10 mouse cellular contexts compared by ENCODE assay signal in the genomic region with DNA sequence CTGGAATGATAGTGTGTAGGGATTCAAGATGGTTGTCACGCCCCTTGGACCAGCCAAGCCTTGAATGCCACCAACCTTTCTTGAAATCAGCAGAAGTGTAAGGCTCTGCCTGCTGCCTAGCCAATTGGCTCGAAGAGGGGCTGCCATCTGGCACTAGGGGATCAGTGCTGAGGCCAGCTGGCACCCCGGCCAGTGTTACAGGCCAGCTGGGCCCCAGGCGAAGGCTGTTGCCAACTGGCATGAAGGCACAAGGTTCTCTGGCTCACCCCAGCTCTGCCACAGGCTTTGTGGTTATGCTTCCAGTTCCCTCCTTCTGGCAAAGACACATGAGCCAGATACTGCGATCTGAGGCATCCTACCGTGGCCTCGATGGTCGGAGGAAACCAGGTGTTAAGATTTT. TPM values are rescaled to one million over a fixed set of nuclear protein-coding genes. Genes with fewer than 3 reads are reported as not detected.
DNase-seq lines count a peak whose midpoint lies in the region; ATAC-seq lines count a peak whose summit lies in the region.
"Had no signal": no experiment of that assay in that cellular context is flagged by ENCODE, and none has a peak within 500 bp of the region (broad histone marks: within the 10 kb centered on the region; RNA-seq: fewer than 3 reads in every experiment).

No protein-coding gene starts in this region.

- H3K4me3 ChIP-seq in forebrain, embryonic 14.5 days (ENCODE audit: low read depth, low read length), result no peak overlapping the region
- H3K4me3 ChIP-seq in forebrain, embryonic 12.5 days (replicated peaks), result no peak overlapping the region
- no peak overlapping the region for H3K4me3 ChIP-seq in neural tube, embryonic 15.5 days (replicated peaks)

- peak; percentile 91 for ATAC-seq in forebrain, embryonic 14.5 days
- ATAC-seq in forebrain, embryonic 12.5 days (ENCODE audit: low FRiP score), result no peak
- peak; percentile 77 for ATAC-seq in frontal cortex, adult (ENCODE audit: low TSS enrichment)
- peak; percentile 82 for ATAC-seq in neural tube, embryonic 15.5 days (ENCODE audit: low FRiP score)
- no peak for ATAC-seq in megakaryocyte progenitor cell, adult 5-6 weeks (replicated peaks; ENCODE audit: poor library complexity)

- peaks cover 2% of the 10 kb centered on the region; the same call in 1 of the 2 replicates for H3K4me1 ChIP-seq in forebrain, embryonic 14.5 days (ENCODE audit: control insufficient read depth, insufficient read depth, low read length)
- peaks cover 7% of the 10 kb centered on the region; the same call in 1 of the 2 replicates for H3K4me1 ChIP-seq in forebrain, embryonic 12.5 days
- peaks cover 8% of the 10 kb centered on the region; the same call in 1 of the 2 replicates for H3K4me1 ChIP-seq in neural tube, embryonic 15.5 days

- 0 out of 2 replicates have a peak, but pooled peaks cover 6% of the 10 kb centered on the region for H3K27me3 ChIP-seq in forebrain, embryonic 14.5 days (replicated peaks; ENCODE audit: control insufficient read depth, insufficient read depth, low read length)
- H3K27me3 ChIP-seq in forebrain, embryonic 12.5 days, result peaks cover 31% of the 10 kb centered on the region
- H3K27me3 ChIP-seq in neural tube, embryonic 15.5 days (replicated peaks), result no peaks in the 10 kb centered on the region; the same call in 1 of the 2 replicates

- H3K27ac ChIP-seq in forebrain, embryonic 14.5 days (ENCODE audit: low read depth, low read length), result peak overlapping the region; percentile 46; the same call in 1 of the 2 replicates
- no peak overlapping the region for H3K27ac ChIP-seq in forebrain, embryonic 12.5 days
- 0 out of 2 replicates have a peak overlapping the region, but pooled peaks have one; percentile 24 for H3K27ac ChIP-seq in neural tube, embryonic 15.5 days (replicated peaks)

- no peaks in the 10 kb centered on the region for H3K9me3 ChIP-seq in forebrain, embryonic 14.5 days (replicated peaks; ENCODE audit: control insufficient read depth, low read length)
- H3K9me3 ChIP-seq in forebrain, embryonic 12.5 days, result no peaks in the 10 kb centered on the region
- no peaks in the 10 kb centered on the region for H3K9me3 ChIP-seq in neural tube, embryonic 15.5 days (replicated peaks)

- H3K4me2 ChIP-seq in forebrain, embryonic 14.5 days (ENCODE audit: low read length), result no peak overlapping the region
- H3K4me2 ChIP-seq in forebrain, embryonic 12.5 days, result no peak overlapping the region
- H3K4me2 ChIP-seq in neural tube, embryonic 15.5 days, result no peak overlapping the region

- no peaks in the 10 kb centered on the region for H3K36me3 ChIP-seq in forebrain, embryonic 14.5 days (ENCODE audit: control insufficient read depth, insufficient read depth, low read length)
- no peaks in the 10 kb centered on the region for H3K36me3 ChIP-seq in forebrain, embryonic 12.5 days (replicated peaks)
- no peaks in the 10 kb centered on the region for H3K36me3 ChIP-seq in neural tube, embryonic 15.5 days

- H3K9ac ChIP-seq in forebrain, embryonic 14.5 days (ENCODE audit: low read length), result no peak overlapping the region
- no peak overlapping the region for H3K9ac ChIP-seq in forebrain, embryonic 12.5 days
- H3K9ac ChIP-seq in neural tube, embryonic 15.5 days (replicated peaks), result no peak overlapping the region

- DNase-seq in forebrain, embryonic 14.5 days (ENCODE audit: low spot score), result peak; percentile 88
- DNase-seq in adrenal gland, adult 8-10 months, result peak; percentile 34
- DNase-seq in layer of hippocampus, adult 18-20 months (ENCODE audit: low spot score in 2 of 2), result peak; percentile 57 to 84
- no peak for DNase-seq in embryo, embryonic 10 days (ENCODE audit: low spot score)

- WGBS in forebrain, embryonic 14.5 days, result 61% methylated on average over 8 of the region's 8 CpGs
- WGBS in forebrain, embryonic 12.5 days, result 85% methylated on average over 8 of the region's 8 CpGs
- 64% methylated on average over 8 of the region's 8 CpGs for WGBS in neural tube, embryonic 15.5 days

RNA-seq across cellular contexts. Expression of gene Opalin, which starts 24.5 kb away (rescaled TPM):
- polyA plus RNA-seq in forebrain, embryonic 14.5 days (2014; fragmentation: Nextera tagmentation; extraction: Ambion mirVana), result not detected in 2 replicates
- polyA plus RNA-seq in forebrain, embryonic 12.5 days (2016; fragmentation: Nextera tagmentation; extraction: Ambion mirVana), result not detected in 2 replicates
- not detected for total RNA-seq in adrenal gland, adult 8-10 months (2022)
- total RNA-seq in layer of hippocampus, adult 18-20 months (2021), result 1 to 10 TPM; 6.1 to 9.4 TPM
- polyA plus RNA-seq in neural tube, embryonic 15.5 days (2015; fragmentation: Nextera tagmentation; extraction: Ambion mirVana), result not detected in 2 replicates
- not detected in 2 replicates for total RNA-seq in megakaryocyte progenitor cell, adult 5-6 weeks (2015)
- not detected in 2 replicates for total RNA-seq in megakaryocyte progenitor cell, adult 5-6 weeks (2017)
- total RNA-seq: neutrophil, adult 5-6 weeks had no signal
- polyA plus RNA-seq: large intestine, adult 2 months had no signal

Comparison
In these comparisons a context has a peak if more than half of its experiments do, and no peak if none do; other contexts are left out.
1. ATAC-seq: peak in forebrain, embryonic 14.5 days (single experiment), frontal cortex, adult (single experiment) and neural tube, embryonic 15.5 days (single experiment); none in forebrain, embryonic 12.5 days (single experiment) and megakaryocyte progenitor cell, adult 5-6 weeks (single experiment).
2. RNA of gene Opalin, which starts 24.5 kb away (total RNA-seq): 6.1 to 9.4 TPM in layer of hippocampus, adult 18-20 months; not detected in adrenal gland, adult 8-10 months and not detected in megakaryocyte progenitor cell, adult 5-6 weeks; every median in the first group is over 4 times any median in the second.